In the genomic region with DNA sequence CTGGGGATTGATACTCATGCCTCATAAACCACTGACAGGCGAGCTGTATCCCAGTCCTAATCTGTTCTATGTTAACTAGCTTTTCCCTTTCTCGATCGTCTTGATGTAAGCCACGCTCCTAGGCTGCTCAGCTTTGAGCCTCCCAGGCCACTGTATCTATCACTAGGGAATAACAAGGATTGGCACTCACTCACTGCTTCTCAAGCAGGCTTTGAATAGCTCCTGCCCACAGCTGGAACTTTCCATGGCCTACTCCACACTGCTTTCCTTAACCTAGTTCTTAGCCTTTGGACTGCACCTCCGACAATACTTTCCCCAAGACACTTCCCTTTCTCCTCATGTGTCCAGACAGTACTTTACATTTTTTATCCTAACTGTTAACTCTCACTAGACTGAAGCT, we compare ENCODE assay signal across 7 mouse cellular contexts. TPM values are rescaled to one million over a fixed set of nuclear protein-coding genes. Genes with fewer than 3 reads are reported as not detected.
DNase-seq lines count a peak whose midpoint lies in the region; ATAC-seq and TF ChIP-seq lines count a peak whose summit lies in the region.

No protein-coding gene starts in this region.

- TF ChIP-seq CTCF in liver, embryonic 14.5 days (IDR thresholded peaks at IDR 0.05; ENCODE audit: low read depth), result no peak

- peak overlapping the region; percentile 72; the same call in 1 of the 2 replicates for H3K27ac ChIP-seq in brown adipose tissue, adult 24 weeks (replicated peaks; ENCODE audit: low read depth, low read length)
- no peak overlapping the region for H3K27ac ChIP-seq in hindbrain, embryonic 11.5 days (ENCODE audit: low read depth, low read length)
- no peak overlapping the region for H3K27ac ChIP-seq in liver, embryonic 14.5 days

- no peak overlapping the region for H3K9ac ChIP-seq in hindbrain, embryonic 11.5 days (ENCODE audit: low read depth, low read length)
- H3K9ac ChIP-seq in liver, embryonic 14.5 days (replicated peaks), result no peak overlapping the region

- H3K4me1 ChIP-seq in brown adipose tissue, adult 24 weeks (ENCODE audit: control insufficient read depth, insufficient read depth, insufficient read length, low read length), result no peaks in the 10 kb centered on the region
- no peaks in the 10 kb centered on the region for H3K4me1 ChIP-seq in hindbrain, embryonic 11.5 days (replicated peaks; ENCODE audit: control insufficient read depth, insufficient read depth, low read length)
- H3K4me1 ChIP-seq in liver, embryonic 14.5 days (replicated peaks; ENCODE audit: control insufficient read depth in 2 of 2, insufficient read depth in 2 of 2, low read length in 1 of 2), result peaks cover 10 to 11% of the 10 kb centered on the region in 2 experiments

- H3K9me3 ChIP-seq in hindbrain, embryonic 11.5 days (ENCODE audit: control insufficient read depth, low read length), result no peaks in the 10 kb centered on the region
- no peaks in the 10 kb centered on the region for H3K9me3 ChIP-seq in liver, embryonic 14.5 days (ENCODE audit: control insufficient read depth, low read length)

- peak overlapping the region; percentile 21; the same call in 1 of the 2 replicates for H3K4me3 ChIP-seq in brown adipose tissue, adult 24 weeks (ENCODE audit: insufficient read depth, low read depth, low read length)
- peak overlapping the region; percentile 80; the same call in 1 of the 2 replicates for H3K4me3 ChIP-seq in hindbrain, embryonic 11.5 days (ENCODE audit: low read depth, low read length)
- H3K4me3 ChIP-seq in liver, embryonic 14.5 days (ENCODE audit: insufficient read depth in 1 of 2, low read depth in 2 of 2, low read length in 2 of 2), result peak overlapping the region; percentile 22 to 94; a peak in 2 of 4 replicates

- TF ChIP-seq EP300 in liver, embryonic 14.5 days (IDR thresholded peaks at IDR 0.05; ENCODE audit: low read depth), result no peak

- H3K4me2 ChIP-seq in hindbrain, embryonic 11.5 days (replicated peaks; ENCODE audit: low read depth, low read length), result peak overlapping the region; percentile 65
- peak overlapping the region; percentile 79 for H3K4me2 ChIP-seq in liver, embryonic 14.5 days (ENCODE audit: low read depth)

- H3K27me3 ChIP-seq in hindbrain, embryonic 11.5 days (ENCODE audit: control insufficient read depth, insufficient read depth, low read length), result no peaks in the 10 kb centered on the region
- no peaks in the 10 kb centered on the region for H3K27me3 ChIP-seq in liver, embryonic 14.5 days (ENCODE audit: control insufficient read depth, insufficient read depth, low read length)

- peak; percentile 58 for DNase-seq in adipocyte (ENCODE audit: low spot score)
- DNase-seq in hindbrain, embryonic 11.5 days (ENCODE audit: low spot score), result no peak
- no peak for DNase-seq in liver, embryonic 14.5 days (ENCODE audit: low read depth in 3 of 3, low spot score in 3 of 3)
- no peak for DNase-seq in spleen, adult 12 weeks (ENCODE audit: low spot score)
- DNase-seq in ovary, adult 18-20 months (ENCODE audit: low spot score), result no peak

- no peak for ATAC-seq in hindbrain, embryonic 11.5 days (ENCODE audit: low FRiP score)
- no peak for ATAC-seq in liver, embryonic 14.5 days (ENCODE audit: insufficient read depth)
- ATAC-seq in frontal cortex, adult (ENCODE audit: low TSS enrichment), result no peak

- 93% methylated on average over 5 of the region's 5 CpGs for WGBS in hindbrain, embryonic 11.5 days
- 72% methylated on average over 5 of the region's 5 CpGs for WGBS in liver, embryonic 14.5 days (ENCODE audit: insufficient replicate concordance)

- peaks cover 20% of the 10 kb centered on the region for H3K36me3 ChIP-seq in hindbrain, embryonic 11.5 days (ENCODE audit: control insufficient read depth, insufficient read depth, low read length)
- H3K36me3 ChIP-seq in liver, embryonic 14.5 days (replicated peaks; ENCODE audit: control insufficient read depth, insufficient read depth, low read depth), result peaks cover 63% of the 10 kb centered on the region

RNA-seq across cellular contexts. Expression of a gene that starts 1.9 kb away (rescaled TPM):
- 37.4 and 47.2 TPM in 2 replicates for polyA plus RNA-seq in brown adipose tissue, adult 24 weeks (2012; ENCODE audit: insufficient read depth, insufficient read length, missing spikeins)
- polyA plus RNA-seq in hindbrain, embryonic 11.5 days (2014; fragmentation: Nextera tagmentation; extraction: Ambion mirVana), result 198 and 241 TPM in 2 replicates
- polyA plus RNA-seq in liver, embryonic 14.5 days (2012; rRNA removed), result 23.7 and 35.2 TPM in 2 replicates
- 40.8 and 45.1 TPM in 2 replicates for polyA plus RNA-seq in liver, embryonic 14.5 days (2014; fragmentation: Nextera tagmentation; extraction: Ambion mirVana)

RNA-seq across cellular contexts. Expression of a gene that starts 58.6 kb away (rescaled TPM):
- 3.1 and 3.2 TPM in 2 replicates for polyA plus RNA-seq in brown adipose tissue, adult 24 weeks (2012; ENCODE audit: insufficient read depth, insufficient read length, missing spikeins)
- polyA plus RNA-seq in hindbrain, embryonic 11.5 days (2014; fragmentation: Nextera tagmentation; extraction: Ambion mirVana), result 10.7 and 12.0 TPM in 2 replicates
- polyA plus RNA-seq in liver, embryonic 14.5 days (2012; rRNA removed), result 3.1 and 3.5 TPM in 2 replicates
- polyA plus RNA-seq in liver, embryonic 14.5 days (2014; fragmentation: Nextera tagmentation; extraction: Ambion mirVana), result 0.69 and 1.1 TPM in 2 replicates

Comparison
In these comparisons a context has a peak if more than half of its experiments do, and no peak if none do; other contexts are left out.
1. H3K4me3 ChIP-seq: peak in every context shown above with its lines; median percentile 80 in hindbrain, embryonic 11.5 days; 58 in liver, embryonic 14.5 days; 21 in brown adipose tissue, adult 24 weeks.